Mouse (Mus musculus) lung, adult 2 months (tissue): ENCODE results near the gene Ampd3. TPM values are rescaled to one million over a fixed set of nuclear protein-coding genes. Genes with fewer than 3 reads are reported as not detected.

Experiments
- DNase-seq: peaks from one replicate; pipeline ENCODE4 v3.0.0; 2022
- H3K4me1 ChIP-seq: fragments of 200-500 bp; 2 replicates; pipeline ENCODE4 v1.6.1; 2011; ENCODE audit warnings: low read length; ENCODE audit not compliant: control insufficient read depth, insufficient read depth
- H3K4me3 ChIP-seq: fragments of 200-500 bp; replicated peaks from 2 replicates; pipeline ENCODE3; 2011; ENCODE audit warnings: low read depth, mild to moderate bottlenecking, control low read depth, low read length; ENCODE audit errors: extremely low read depth
- CTCF ChIP-seq: fragments of 200-500 bp; IDR thresholded peaks from 2 replicates; pipeline ENCODE4 v1.5.1; 2011; ENCODE audit warnings: mild to moderate bottlenecking, low read length, control low read depth; ENCODE audit not compliant: insufficient read depth
- POLR2A ChIP-seq: fragments of 200-500 bp; IDR thresholded peaks from 2 replicates; pipeline ENCODE4 v1.6.1; 2011; ENCODE audit warnings: low read depth, mild to moderate bottlenecking, control low read depth, low read length, borderline replicate concordance; ENCODE audit errors: extremely low read depth
- WGBS: fragments of 180-500 bp; shearing (Covaris S2); methylation state at CpG from one replicate; pipeline ENCODE4 v1.1.7; 2018; 5-methylcytosine and 5-hydroxymethylcytosine counted together
- polyA plus RNA-seq: library from polyadenylated mRNA; depleted of rRNA; stranded (reverse); fragments of >200 nt; gene quantifications from 2 replicates; pipeline ENCODE4 v1.2.3, GENCODE M21; 2012

Ampd3 gene
- polyA plus RNA-seq, 1 experiment = 23.5 TPM

DNA sequence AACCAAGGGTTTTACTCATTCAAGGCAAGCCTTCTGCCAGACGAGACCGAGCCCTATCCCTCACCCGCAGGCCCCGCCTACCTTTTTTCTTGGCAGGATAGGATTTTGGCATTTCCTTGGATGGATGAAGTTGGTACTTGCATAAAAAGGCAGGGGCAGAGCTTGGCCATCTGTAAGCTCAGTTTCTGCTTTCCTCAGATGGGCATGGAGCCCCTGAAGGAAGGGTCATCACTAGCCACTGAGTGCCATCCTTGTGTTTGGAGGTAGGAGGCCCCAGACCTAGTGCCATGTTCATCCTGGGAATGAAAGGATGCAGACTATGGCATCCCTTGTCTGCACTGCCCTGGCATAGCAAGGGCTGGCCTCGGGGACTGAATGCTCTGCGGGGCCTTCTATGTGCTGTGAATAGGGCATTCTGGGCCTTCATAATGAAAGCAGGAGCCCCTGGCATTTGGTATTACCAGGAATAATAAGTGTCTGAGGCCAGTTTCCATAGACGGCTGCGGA lies 11.7 kb downstream of the Ampd3 start:
- no peak overlapping the region for H3K4me3 ChIP-seq
- TF ChIP-seq CTCF (no peak), POLR2A (no peak)
- 89% methylated on average over 8 of the region's 8 CpGs for whole genome bisulfite sequencing
- H3K4me1 ChIP-seq = peaks cover 4% of the 10 kb centered on the region
- no peak for DNase-seq

DNA sequence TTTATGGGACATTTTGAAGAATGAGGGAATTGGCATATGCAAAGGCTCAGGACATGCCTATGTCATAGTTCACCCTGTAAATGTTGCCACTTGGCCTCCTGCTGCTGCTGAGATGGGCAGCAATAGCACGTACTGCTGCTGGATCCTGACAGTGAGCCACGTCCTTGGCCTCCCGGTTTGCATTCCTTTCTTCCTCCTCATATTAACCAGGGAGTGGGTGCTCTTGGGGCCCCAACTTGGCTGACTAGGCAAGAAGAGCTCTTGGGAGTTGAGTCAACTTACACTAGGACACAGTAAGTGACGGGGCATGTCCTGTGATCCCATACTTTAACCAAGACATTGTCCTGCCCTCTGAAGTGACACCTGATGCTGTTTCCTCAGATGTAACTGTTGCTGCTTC lies 12.5 kb downstream of the Ampd3 start:
- H3K4me1 ChIP-seq = peaks cover 9% of the 10 kb centered on the region
- TF ChIP-seq POLR2A (no peak), CTCF (no peak)
- no peak for DNase-seq
- no peak overlapping the region for H3K4me3 ChIP-seq
- WGBS = 72% methylated on average over 4 of the region's 4 CpGs

DNA sequence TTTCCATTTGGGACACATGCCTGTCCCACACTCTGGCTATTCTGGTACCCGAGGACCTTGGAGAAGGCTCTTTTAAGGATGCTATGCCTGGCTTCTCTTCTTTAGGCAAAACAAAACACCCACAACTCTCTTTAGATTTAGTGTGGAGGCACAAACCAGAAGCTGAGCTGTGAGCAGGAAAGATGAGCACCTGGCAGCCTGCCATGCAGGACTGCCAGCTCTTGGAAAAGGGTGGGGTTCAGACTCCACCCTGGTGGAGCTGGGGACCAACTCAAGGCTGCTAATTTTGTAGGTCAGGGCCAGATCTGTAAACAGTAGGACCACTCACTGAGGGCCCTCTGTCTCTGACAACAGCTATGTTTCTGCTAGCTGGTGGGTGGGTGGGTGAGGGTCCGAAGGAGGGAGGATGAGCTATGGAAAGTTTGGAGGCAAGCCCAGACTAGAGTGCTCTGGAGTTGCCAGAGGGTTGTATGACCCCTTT lies 13.3 kb downstream of the Ampd3 start:
- DNase-seq = no peak
- Histone ChIP-seq H3K4me3 (no peak overlapping the region), H3K4me1 (peaks cover 14% of the 10 kb centered on the region)
- WGBS = 56% methylated on average over 2 of the region's 2 CpGs
- TF ChIP-seq POLR2A = no peak
- TF ChIP-seq CTCF = no peak

DNA sequence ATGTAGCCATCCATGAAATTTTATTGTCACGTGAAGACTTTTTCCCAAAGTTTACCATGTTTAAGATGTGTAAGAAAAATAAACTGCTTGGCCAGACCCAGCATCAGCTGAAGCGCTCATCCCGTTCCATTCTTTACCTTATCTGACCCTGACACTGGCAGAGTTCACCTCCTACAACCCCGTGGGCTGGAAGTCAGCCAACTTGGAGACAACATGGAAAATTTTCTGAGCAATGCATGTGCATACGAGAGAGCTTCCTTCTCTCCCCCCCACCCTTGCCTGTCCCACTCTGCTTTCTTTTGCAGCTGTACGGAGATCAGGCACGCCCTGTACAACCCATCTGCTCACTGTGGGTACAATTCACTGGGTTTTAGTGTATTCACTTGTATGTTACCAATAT lies 14.1 kb downstream of the Ampd3 start:
- DNase-seq = no peak
- Histone ChIP-seq H3K4me3 (no peak overlapping the region), H3K4me1 (peaks cover 16% of the 10 kb centered on the region)
- WGBS = 42% methylated on average over 7 of the region's 7 CpGs
- TF ChIP-seq POLR2A (no peak), CTCF (no peak)

DNA sequence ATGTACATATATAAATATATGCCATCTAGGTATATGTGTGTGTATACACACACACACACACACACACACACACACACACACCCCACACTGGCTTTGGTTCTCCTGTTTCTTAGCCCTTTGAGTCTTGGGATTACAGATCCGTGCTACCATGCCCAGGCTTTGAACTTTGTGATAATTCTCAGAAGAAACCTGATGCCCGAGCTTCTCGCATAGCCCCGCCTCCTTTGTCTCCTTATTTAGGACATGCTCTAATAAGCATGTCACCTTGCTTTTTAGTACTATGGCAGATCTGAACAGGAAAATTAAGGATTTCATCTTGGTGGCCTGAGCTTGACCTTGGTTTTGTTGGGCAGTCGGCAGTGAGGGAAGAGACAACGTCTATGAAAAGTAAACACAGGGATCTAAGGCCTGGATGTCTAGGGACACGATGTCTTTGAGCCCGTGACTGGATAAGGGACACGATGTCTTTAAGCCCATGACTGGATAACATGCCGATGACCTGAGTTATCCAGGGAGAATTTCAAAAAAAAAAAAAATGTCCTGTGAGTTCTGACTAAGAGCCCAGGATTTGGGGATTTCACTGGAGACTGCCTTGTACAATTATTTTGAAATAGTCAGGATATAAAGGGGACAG lies 15.0 kb downstream of the Ampd3 start:
- TF ChIP-seq POLR2A (no peak), CTCF (no peak)
- DNase-seq = no peak
- WGBS = 39% methylated on average over 10 of the region's 10 CpGs
- no peak overlapping the region for H3K4me3 ChIP-seq
- peaks cover 19% of the 10 kb centered on the region for H3K4me1 ChIP-seq

DNA sequence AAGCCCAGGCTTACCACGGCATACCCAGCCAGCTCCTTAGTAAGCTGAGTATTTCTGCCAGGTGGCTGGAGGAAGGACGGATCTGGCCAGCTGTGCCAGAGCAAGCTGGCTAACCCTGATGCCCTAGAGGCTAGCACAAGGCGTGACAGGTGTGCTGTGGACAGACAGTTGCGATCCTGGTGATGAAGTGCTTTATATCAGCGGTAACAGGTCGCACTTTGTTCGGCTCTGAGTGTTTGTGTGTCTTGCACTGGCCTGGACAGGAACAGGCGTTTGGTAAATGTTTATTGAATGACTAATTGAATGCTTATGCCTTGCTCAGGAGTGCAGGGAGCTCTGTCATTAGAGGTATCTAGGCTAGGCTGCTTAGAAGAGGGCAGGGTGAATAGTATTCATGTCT lies 17.0 kb downstream of the Ampd3 start:
- Histone ChIP-seq H3K4me3 (no peak overlapping the region), H3K4me1 (peaks cover 19% of the 10 kb centered on the region)
- no peak for DNase-seq
- WGBS = 30% methylated on average over 8 of the region's 8 CpGs
- no peak for TF ChIP-seq CTCF
- no peak for TF ChIP-seq POLR2A

DNA sequence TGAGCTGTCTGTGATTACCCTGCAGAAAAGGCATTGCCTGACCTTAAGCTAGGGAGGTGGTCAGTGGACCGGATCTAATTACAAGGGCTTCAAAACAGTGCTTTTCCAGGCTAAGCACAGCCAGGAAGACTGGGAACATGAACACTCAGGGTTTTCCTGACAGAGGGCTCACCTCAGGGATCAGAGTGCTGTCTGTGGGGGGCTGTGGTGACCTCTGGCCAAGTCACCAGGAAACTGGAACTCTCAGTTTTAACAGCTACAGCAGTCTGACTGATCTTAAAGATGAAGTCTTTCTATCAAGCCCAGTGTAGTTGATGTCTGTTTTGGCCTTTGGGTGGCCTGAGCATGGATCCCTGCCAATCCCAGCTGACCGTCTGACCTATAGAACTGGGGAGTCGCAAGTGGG lies 17.7 kb downstream of the Ampd3 start:
- TF ChIP-seq POLR2A (no peak), CTCF (no peak)
- DNase-seq = no peak
- no peak overlapping the region for H3K4me3 ChIP-seq
- H3K4me1 ChIP-seq = peaks cover 19% of the 10 kb centered on the region
- 56% methylated on average over 3 of the region's 3 CpGs for WGBS

DNA sequence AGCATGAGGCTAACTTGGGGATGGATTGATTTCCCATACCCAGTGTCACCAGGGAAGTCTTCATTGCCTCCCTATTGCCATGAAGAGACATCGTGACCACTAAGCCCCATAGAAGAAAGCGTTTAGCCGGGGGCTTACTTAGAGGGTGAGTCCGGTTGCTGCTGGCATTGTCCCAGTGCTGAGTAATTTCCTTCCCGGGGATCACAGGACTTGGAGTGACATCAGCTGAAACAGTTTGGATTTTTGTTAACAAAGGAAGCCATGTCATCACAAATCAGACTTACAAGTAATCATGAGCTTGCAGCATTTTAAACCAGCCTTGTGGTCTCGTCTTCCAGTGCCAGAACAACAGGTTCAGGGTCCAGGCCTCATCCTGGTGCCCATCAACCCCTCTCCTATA lies 19.3 kb downstream of the Ampd3 start:
- peaks cover 19% of the 10 kb centered on the region for H3K4me1 ChIP-seq
- 21% methylated on average over 6 of the region's 6 CpGs for WGBS
- TF ChIP-seq POLR2A (no peak), CTCF (no peak)
- DNase-seq = no peak
- H3K4me3 ChIP-seq = no peak overlapping the region

DNA sequence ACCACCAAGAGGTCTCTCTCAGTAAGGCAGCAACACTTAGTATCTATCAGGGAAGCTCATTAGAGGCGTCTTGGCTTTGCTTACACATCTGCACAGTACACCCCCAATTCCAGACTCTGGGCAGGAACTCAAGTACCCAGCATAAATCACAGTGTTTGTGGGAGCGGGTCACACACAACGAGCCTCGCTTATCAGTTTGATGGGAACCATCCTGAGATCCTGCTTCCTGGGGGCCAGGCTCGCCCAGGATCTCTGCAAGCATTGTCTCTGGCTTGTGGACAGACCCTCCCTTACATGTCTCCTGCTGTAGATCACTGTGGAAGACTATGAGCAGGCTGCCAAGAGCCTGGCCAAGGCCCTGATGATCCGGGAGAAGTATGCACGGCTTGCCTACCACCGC lies 22.9 kb downstream of the Ampd3 start:
- Histone ChIP-seq H3K4me1 (peaks cover 9% of the 10 kb centered on the region), H3K4me3 (no peak overlapping the region)
- TF ChIP-seq CTCF (no peak), POLR2A (no peak)
- DNase-seq = no peak
- WGBS = 73% methylated on average over 8 of the region's 8 CpGs

DNA sequence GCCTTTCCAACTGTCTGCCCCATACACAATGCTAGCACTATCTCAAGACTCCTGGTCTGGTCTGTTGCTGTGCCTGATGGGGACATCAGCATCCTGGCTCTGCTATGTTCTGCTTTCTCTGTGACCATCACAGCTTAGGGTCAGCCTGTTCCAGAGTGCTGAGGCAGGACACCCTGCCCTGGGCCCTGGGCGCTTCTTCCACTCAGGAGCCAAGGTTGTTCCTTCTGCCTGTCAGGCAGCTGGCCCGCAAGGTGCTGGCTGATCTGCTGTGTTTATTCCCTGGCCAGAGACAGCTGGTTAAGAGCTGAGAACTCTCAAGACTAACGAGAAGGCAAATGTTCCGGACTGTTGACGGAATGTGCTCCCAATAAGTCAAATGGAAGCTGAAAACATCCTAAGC lies 24.2 kb downstream of the Ampd3 start:
- Histone ChIP-seq H3K4me1 (peaks cover 3% of the 10 kb centered on the region), H3K4me3 (no peak overlapping the region)
- 68% methylated on average over 5 of the region's 5 CpGs for WGBS
- TF ChIP-seq POLR2A (no peak), CTCF (no peak)
- DNase-seq = no peak

DNA sequence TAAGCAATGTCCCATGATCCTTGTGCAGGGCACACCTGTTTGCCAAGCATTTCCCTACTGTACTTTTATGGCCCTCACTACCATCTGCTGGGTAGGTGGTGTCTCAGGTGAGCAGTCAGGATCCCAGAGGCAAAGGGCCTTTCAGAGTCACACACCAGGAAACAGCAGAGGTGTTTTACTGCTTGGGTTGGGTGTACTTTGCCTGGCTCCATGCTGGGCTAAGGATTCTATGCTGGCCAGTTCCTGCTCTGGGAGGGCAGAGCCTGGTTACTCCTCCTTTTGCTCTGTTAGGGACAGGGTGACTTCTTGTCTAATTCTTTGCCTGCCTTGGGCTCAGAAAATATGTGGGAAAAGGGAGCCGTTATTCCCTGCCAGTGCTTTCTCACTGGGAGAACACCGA lies 24.8 kb downstream of the Ampd3 start:
- DNase-seq = no peak
- no peak overlapping the region for H3K4me3 ChIP-seq
- no peaks in the 10 kb centered on the region for H3K4me1 ChIP-seq
- 97% methylated on average over 2 of the region's 2 CpGs for WGBS
- TF ChIP-seq CTCF (no peak), POLR2A (no peak)
